Mouse (Mus musculus) forebrain, embryonic 11.5 days (tissue): Measurements from ENCODE around the gene Timp2. TPM values are rescaled to one million over a fixed set of nuclear protein-coding genes. Genes with fewer than 3 reads are reported as not detected.

Source experiments
- ATAC-seq: fragments of 200-750 bp; cut with Nextera tagmentation; replicated peaks from 2 replicates; pipeline ENCODE4 v1.8.0; 2017; ENCODE audit warnings: moderate TSS enrichment; ENCODE audit not compliant: low FRiP score
- DNase-seq: peaks from one replicate; pipeline ENCODE4 v3.0.0-alpha.2; 2017; ENCODE audit warnings: low spot score
- H3K27ac ChIP-seq: fragments of 300-500 bp; sonication (generic); 2 replicates; pipeline ENCODE4 v1.5.1; 2014; ENCODE audit warnings: low read depth, low read length
- H3K27me3 ChIP-seq: fragments of 300-500 bp; sonication (generic); 2 replicates; pipeline ENCODE4 v1.6.1; 2014; ENCODE audit warnings: mild to moderate bottlenecking, low read length, mixed read lengths; ENCODE audit not compliant: control insufficient read depth, insufficient read depth
- H3K36me3 ChIP-seq: fragments of 300-500 bp; sonication (generic); 2 replicates; pipeline ENCODE4 v1.6.1; 2014; ENCODE audit warnings: mild to moderate bottlenecking, low read length, moderate library complexity, mixed read lengths; ENCODE audit not compliant: control insufficient read depth, insufficient read depth
- H3K4me1 ChIP-seq: fragments of 300-500 bp; sonication (generic); replicated peaks from 2 replicates; pipeline ENCODE4 v1.6.1; 2014; ENCODE audit warnings: low read length, mixed read lengths; ENCODE audit not compliant: control insufficient read depth, insufficient read depth
- H3K4me2 ChIP-seq: fragments of 300-500 bp; sonication (generic); 2 replicates; pipeline ENCODE4 v1.6.1; 2014; ENCODE audit warnings: low read depth, mild to moderate bottlenecking, low read length, moderate library complexity, mixed read lengths; ENCODE audit not compliant: severe bottlenecking
- H3K4me3 ChIP-seq: fragments of 300-500 bp; sonication (generic); 2 replicates; pipeline ENCODE4 v1.5.1; 2014; ENCODE audit warnings: low read depth, low read length
- H3K9ac ChIP-seq: fragments of 300-500 bp; sonication (generic); 2 replicates; pipeline ENCODE4 v1.6.1; 2014; ENCODE audit warnings: low read length
- H3K9me3 ChIP-seq: fragments of 300-500 bp; sonication (generic); 2 replicates; pipeline ENCODE4 v1.6.1; 2016; ENCODE audit warnings: low read length, mixed read lengths; ENCODE audit not compliant: control insufficient read depth
- WGBS: fragments of 180-500 bp; shearing (Covaris S2); extraction: QIAGEN DNeasy Blood & Tissue Kit; methylation state at CpG from one replicate; pipeline ENCODE4 v1.1.7; 2014; 5-methylcytosine and 5-hydroxymethylcytosine counted together
- polyA plus RNA-seq: library from polyadenylated mRNA; unstranded; fragments of >200 nt; fragmentation: Nextera tagmentation; extraction: Ambion mirVana; gene quantifications from 2 replicates; pipeline ENCODE4 v1.2.1, GENCODE M21; 2014

Gene Timp2
- polyA plus RNA-seq, 1 experiment from 2014 or later = 48.0 TPM

DNA sequence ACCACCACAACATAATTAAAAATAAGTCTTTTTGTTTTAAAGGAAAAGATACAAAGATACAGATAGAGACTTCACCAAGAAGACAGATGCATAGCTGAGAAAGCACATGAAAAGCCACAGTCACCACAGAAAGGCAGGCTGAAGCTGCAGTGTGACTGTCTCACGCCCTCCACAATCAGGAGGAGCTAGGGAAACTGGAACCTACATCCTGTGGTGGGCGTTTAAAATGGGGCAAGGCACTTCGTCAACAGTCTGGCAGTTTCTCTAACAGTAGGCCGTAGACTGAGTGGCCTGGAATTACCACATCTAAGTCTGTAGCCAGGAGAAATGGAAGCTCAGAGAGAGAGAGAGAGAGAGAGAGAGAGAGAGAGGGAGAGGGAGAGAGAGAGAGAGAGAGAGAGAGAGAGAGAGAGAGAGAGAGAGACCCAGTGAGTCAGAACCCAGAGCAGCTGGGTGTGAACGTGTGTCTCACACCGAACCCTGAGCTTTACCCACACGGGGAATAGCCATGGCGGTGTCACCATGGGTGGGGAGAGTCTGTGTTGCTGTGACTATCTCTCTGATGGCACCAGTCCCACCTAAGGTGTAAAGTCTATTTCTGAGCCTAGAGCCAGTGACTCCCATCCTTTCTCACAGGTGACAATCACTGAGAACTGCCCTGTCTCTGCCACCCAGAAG is 17.9 kb downstream of the Timp2 start:
- Histone ChIP-seq H3K4me2 (no peak overlapping the region), H3K9me3 (no peaks in the 10 kb centered on the region), H3K9ac (no peak overlapping the region), H3K4me1 (peaks cover 10% of the 10 kb centered on the region), H3K27me3 (no peaks in the 10 kb centered on the region), H3K4me3 (no peak overlapping the region), H3K27ac (no peak overlapping the region), H3K36me3 (no peaks in the 10 kb centered on the region; the same call in 1 of the 2 replicates)
- WGBS = 86% methylated on average over 8 of the region's 8 CpGs
- DNase-seq = no peak
- ATAC-seq = no peak

DNA sequence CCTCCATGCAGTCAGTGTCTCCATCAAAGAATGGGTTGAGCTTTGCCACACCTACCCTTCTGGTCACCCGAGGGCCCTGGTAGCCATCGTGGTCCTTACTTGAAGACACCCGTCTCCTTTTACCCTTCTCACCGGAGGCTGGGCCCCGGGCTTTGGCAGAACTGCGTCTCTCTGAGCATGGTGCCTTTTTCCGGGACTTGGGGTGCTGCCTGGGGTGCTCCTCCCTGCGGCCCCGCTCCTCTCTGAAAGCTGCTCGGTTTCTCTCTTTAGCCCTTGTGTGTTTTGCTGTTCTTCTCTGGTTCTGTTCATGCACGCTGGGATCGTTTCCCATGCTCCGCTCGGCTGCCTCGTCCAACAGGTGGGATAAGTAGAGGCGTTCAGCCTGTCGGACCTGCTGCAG is 22.1 kb downstream of the Timp2 start:
- no peaks in the 10 kb centered on the region for H3K4me1 ChIP-seq
- H3K9ac ChIP-seq = no peak overlapping the region
- H3K4me3 ChIP-seq = no peak overlapping the region
- no peak overlapping the region for H3K4me2 ChIP-seq
- H3K9me3 ChIP-seq = no peaks in the 10 kb centered on the region
- no peaks in the 10 kb centered on the region for H3K27me3 ChIP-seq
- WGBS = 94% methylated on average over 17 of the region's 17 CpGs
- H3K36me3 ChIP-seq = no peaks in the 10 kb centered on the region; the same call in 1 of the 2 replicates
- no peak for ATAC-seq
- no peak overlapping the region for H3K27ac ChIP-seq
- DNase-seq = no peak

DNA sequence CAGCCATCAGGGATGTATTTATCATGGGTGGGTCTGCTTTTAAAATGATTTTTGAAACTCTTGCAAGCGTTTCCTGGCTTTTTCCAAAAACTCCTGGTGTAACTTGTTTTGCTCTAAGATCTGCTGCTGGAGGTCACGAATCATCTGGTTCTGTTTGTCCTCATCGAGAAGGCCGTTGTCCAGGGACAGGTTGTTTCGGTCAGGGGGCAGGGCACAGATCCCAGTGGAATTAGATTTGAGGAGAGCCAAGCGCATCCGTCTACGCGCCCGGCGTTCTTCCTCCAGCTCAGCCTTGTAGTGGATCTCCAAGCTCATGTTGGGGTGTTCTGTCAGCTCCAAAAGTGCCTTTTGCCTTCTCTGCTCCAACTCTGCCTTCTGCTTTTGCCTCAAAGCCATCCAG is 23.2 kb downstream of the Timp2 start:
- no peaks in the 10 kb centered on the region for H3K9me3 ChIP-seq
- H3K9ac ChIP-seq = no peak overlapping the region
- no peak for ATAC-seq
- no peak overlapping the region for H3K4me3 ChIP-seq
- H3K4me1 ChIP-seq = no peaks in the 10 kb centered on the region; the same call in 1 of the 2 replicates
- no peak overlapping the region for H3K4me2 ChIP-seq
- WGBS = 93% methylated on average over 11 of the region's 11 CpGs
- no peak for DNase-seq
- no peaks in the 10 kb centered on the region; the same call in 1 of the 2 replicates for H3K36me3 ChIP-seq
- H3K27me3 ChIP-seq = no peaks in the 10 kb centered on the region
- no peak overlapping the region for H3K27ac ChIP-seq

DNA sequence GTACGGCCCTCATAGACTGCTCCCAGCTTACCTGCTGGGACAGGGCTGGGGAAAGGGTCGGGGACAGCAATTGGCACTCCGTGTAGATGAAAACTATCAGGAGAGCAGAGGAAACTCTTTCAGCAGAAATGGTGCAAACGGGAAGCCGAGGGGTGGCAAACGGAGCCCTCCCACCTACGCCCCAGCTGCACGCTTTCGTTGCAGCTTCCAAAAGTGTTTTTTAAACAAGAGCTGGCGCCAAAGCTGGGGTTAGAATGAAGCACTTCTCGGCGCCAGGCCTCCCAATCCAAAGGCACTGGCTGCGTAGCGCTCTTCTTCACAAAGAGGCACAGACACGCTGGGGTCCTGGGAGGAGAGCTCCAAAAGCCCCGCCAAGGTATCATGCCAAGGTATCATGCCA is 24.8 kb downstream of the Timp2 start:
- no peak for DNase-seq

DNA sequence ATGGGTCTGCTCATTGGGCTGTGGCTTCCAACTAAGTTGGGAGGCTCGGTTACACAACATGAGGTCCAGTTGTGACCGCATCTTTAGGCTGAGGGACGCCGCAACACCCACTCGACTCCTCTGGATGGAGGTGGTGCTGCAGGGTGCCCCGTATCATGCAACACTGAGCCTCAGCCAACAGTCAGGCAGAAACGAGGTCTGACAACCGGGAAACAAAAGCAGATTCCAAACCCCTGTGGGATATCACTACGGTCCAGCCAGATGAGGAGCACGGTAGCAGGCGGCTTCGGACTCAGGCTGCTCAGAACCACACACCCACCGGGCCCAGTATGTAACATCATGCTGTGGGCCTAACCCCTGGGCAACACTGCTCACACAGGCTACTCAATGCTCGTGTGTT is 25.2 kb downstream of the Timp2 start:
- Histone ChIP-seq H3K4me1 (no peaks in the 10 kb centered on the region; the same call in 1 of the 2 replicates), H3K9me3 (no peaks in the 10 kb centered on the region), H3K4me2 (no peak overlapping the region), H3K27me3 (no peaks in the 10 kb centered on the region), H3K4me3 (no peak overlapping the region), H3K27ac (no peak overlapping the region), H3K36me3 (no peaks in the 10 kb centered on the region; the same call in 1 of the 2 replicates), H3K9ac (no peak overlapping the region)
- ATAC-seq = no peak
- 93% methylated on average over 14 of the region's 14 CpGs for WGBS
- DNase-seq = no peak

More for the DNA sequence above, 24.8 kb downstream of the Timp2 start:
- Histone ChIP-seq H3K36me3 (no peaks in the 10 kb centered on the region; the same call in 1 of the 2 replicates), H3K9ac (no peak overlapping the region), H3K27me3 (no peaks in the 10 kb centered on the region), H3K27ac (no peak overlapping the region), H3K4me2 (no peak overlapping the region), H3K9me3 (no peaks in the 10 kb centered on the region), H3K4me3 (no peak overlapping the region), H3K4me1 (no peaks in the 10 kb centered on the region; the same call in 1 of the 2 replicates)
- ATAC-seq = no peak
- 96% methylated on average over 16 of the region's 16 CpGs for WGBS

DNA sequence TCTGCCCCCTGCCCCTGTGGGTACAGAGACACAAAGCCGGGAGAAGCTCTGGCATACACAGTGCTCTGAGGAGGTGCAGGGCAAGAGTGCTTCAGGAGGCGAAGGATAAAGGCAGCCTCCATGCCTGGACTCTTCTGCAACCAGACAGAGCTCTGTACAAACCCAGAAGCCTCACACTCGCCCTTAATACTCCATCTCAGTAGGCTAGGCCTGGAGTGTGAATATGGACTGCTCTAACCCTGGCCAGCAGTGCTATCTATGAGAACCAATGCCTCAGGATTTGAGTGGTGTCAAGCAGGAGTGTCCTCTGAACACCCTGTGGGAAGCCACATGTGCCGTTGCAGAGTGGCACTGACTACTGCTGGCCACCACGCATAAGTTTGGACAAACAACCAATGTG is 26.6 kb downstream of the Timp2 start:
- no peaks in the 10 kb centered on the region; the same call in 1 of the 2 replicates for H3K36me3 ChIP-seq
- H3K9me3 ChIP-seq = no peaks in the 10 kb centered on the region
- H3K9ac ChIP-seq = no peak overlapping the region
- no peak overlapping the region for H3K4me2 ChIP-seq
- WGBS = 92% methylated on average over 5 of the region's 5 CpGs
- DNase-seq (no peak), ATAC-seq (no peak)
- no peaks in the 10 kb centered on the region for H3K27me3 ChIP-seq
- no peak overlapping the region for H3K27ac ChIP-seq
- H3K4me1 ChIP-seq = no peaks in the 10 kb centered on the region; the same call in 1 of the 2 replicates
- no peak overlapping the region for H3K4me3 ChIP-seq

DNA sequence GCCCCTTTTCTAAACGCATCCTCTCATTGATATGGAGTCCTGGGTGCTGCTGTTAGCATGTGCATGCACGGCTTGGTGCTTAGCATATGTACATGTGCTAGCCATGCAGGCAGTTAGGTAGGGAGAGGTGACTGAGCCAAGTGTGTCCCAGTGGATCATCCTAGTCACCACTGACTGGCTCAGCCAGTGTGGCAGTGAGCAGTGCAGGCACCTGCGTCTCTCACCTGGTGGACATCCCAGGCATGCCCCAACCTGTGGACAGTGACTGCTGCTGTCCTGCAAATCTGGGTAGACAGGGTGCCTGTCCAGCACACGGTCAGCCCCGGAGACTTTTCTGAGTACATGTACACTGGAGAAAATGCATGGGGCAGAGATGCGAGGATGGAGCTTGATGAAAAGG is 27.0 kb downstream of the Timp2 start:
- no peak overlapping the region for H3K4me3 ChIP-seq
- 91% methylated on average over 6 of the region's 6 CpGs for WGBS
- no peak overlapping the region for H3K4me2 ChIP-seq
- H3K9me3 ChIP-seq = no peaks in the 10 kb centered on the region
- DNase-seq (no peak), ATAC-seq (no peak)
- H3K27ac ChIP-seq = no peak overlapping the region
- no peaks in the 10 kb centered on the region; the same call in 1 of the 2 replicates for H3K36me3 ChIP-seq
- H3K9ac ChIP-seq = no peak overlapping the region
- H3K27me3 ChIP-seq = no peaks in the 10 kb centered on the region
- H3K4me1 ChIP-seq = no peaks in the 10 kb centered on the region; the same call in 1 of the 2 replicates

DNA sequence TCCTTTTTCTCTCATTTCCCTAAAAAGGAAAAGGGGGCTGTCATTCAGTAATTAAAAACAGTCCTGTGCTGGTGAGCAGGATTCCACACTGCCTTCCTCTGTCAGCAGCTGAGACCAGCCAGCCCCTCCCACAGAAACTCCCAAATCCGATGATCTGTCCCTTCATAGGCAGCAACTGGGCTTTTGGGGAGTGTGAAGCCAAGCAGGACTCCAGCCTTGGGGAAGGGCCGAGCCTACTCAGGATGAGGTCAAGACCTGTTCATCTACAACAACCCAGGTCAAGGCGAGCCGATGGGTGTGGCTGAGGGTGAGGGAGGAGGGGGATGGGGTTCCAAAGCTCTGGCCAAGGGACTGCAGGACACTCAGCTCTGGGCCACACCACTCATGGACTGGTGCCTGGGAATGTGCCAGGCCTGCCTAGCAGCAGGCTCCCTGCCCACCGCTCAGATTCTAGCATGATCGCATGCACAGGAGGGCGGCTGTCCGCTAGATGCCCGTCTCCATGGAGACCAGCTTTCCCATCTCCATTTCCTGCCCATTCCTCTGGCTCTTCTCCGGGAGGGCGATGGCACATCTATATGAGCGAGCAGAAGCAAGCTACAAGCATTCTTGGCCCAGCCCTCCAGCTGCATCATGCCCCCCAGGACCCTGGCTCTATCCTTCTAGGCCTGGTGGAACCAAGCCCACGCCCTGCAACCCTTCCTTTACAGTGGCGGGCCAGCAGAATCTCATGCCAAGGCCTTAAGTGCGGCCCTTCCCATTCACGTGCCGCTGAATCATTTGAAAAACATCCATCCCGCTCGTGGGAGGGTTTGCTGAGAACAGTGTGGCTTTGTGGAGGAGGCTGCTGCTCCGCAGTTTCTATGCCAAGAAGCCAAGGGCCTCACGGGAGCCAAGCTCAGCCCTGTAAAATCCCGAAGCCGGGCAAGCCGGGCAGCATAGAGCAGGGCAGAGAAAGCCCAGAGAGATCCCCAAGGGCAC is 28.3 kb downstream of the Timp2 start:
- WGBS = 83% methylated on average over 24 of the region's 24 CpGs
- Histone ChIP-seq H3K36me3 (no peaks in the 10 kb centered on the region), H3K4me1 (no peaks in the 10 kb centered on the region; the same call in 1 of the 2 replicates), H3K4me3 (no peak overlapping the region), H3K27ac (no peak overlapping the region), H3K9me3 (no peaks in the 10 kb centered on the region), H3K9ac (no peak overlapping the region), H3K4me2 (no peak overlapping the region), H3K27me3 (no peaks in the 10 kb centered on the region)
- no peak for DNase-seq
- no peak for ATAC-seq
